Mouse (Mus musculus): ENCODE measurements around the gene Hoxa9. TPM values are rescaled to one million over a fixed set of nuclear protein-coding genes. Genes with fewer than 3 reads are reported as not detected.
A peak's percentile ranks its signal among the peaks of the same experiment; 100 is the strongest.

The Hoxa9 gene
- 17.7 TPM for polyA plus RNA-seq (2012; fragmentation: generic; extraction: Trizol)

- H3ac ChIP-seq (ENCODE audit: control insufficient read depth, insufficient read length): peak within 1 kb of the TSS; percentile 55
- peaks cover 86% of the 10 kb centered on the region for H3K79me2 ChIP-seq (ENCODE audit: control insufficient read depth, insufficient read depth)
- no peak for TF ChIP-seq TCF3 (IDR thresholded peaks at IDR 0.05; ENCODE audit: insufficient read length, low read depth)
- no peak for TF ChIP-seq USF1 (IDR thresholded peaks at IDR 0.05; ENCODE audit: low read depth)
- H3K27me3 ChIP-seq (ENCODE audit: control insufficient read depth, insufficient read depth, insufficient read length): no peaks in the 10 kb centered on the region
- H3K4me3 ChIP-seq: peak within 1 kb of the TSS; percentile 89
- peak within 1 kb of the TSS; percentile 99 for H3K4me2 ChIP-seq (ENCODE audit: low read depth)
- H3K36me3 ChIP-seq (ENCODE audit: control insufficient read depth, insufficient read depth): no peaks in the 10 kb centered on the region
Observed at GRCm38 (mm10) chr6:52230516-52231165, at the start of gene Hoxa9. Gene Hoxa9, minus strand, starts transcription at chr6:52231089.

GRCm38 (mm10) chr6:52276920-52277319, 46.0 kb upstream of the Hoxa9 start:
- TF ChIP-seq MYOD1 (IDR thresholded peaks at IDR 0.05; ENCODE audit: control insufficient read depth in 1 of 3, insufficient read length in 2 of 3, low read depth in 2 of 3) (no peak), MYOG (IDR thresholded peaks at IDR 0.05; ENCODE audit: control insufficient read depth in 1 of 3, insufficient read depth in 1 of 3, insufficient read length in 2 of 3, low read depth in 2 of 3) (no peak), TCF3 (IDR thresholded peaks at IDR 0.05; ENCODE audit: insufficient read length, low read depth) (no peak), POLR2A (IDR thresholded peaks at IDR 0.05; ENCODE audit: insufficient read length, low read depth) (no peak), POLR2AphosphoS2 (IDR thresholded peaks at IDR 0.05; ENCODE audit: insufficient read length, low read depth) (no peak), SRF (IDR thresholded peaks at IDR 0.05; ENCODE audit: control insufficient read depth, insufficient read length, low read depth) (no peak), MAX (IDR thresholded peaks at IDR 0.05; ENCODE audit: low read depth) (no peak), USF1 (IDR thresholded peaks at IDR 0.05; ENCODE audit: low read depth) (no peak), E2F4 (IDR thresholded peaks at IDR 0.05; ENCODE audit: insufficient read depth) (no peak), TCF12 (IDR thresholded peaks at IDR 0.05; ENCODE audit: insufficient read depth, poor library complexity, severe bottlenecking) (no peak)
- H3K4me3 ChIP-seq: no peak overlapping the region
- H3ac ChIP-seq (ENCODE audit: control insufficient read depth, insufficient read length): no peak overlapping the region
- no peaks in the 10 kb centered on the region for H3K36me3 ChIP-seq (ENCODE audit: control insufficient read depth, insufficient read depth)
- H3K27me3 ChIP-seq (ENCODE audit: control insufficient read depth, insufficient read depth, insufficient read length): no peaks in the 10 kb centered on the region
- H3K79me2 ChIP-seq (ENCODE audit: control insufficient read depth, insufficient read depth): no peaks in the 10 kb centered on the region
- no peak overlapping the region for H3K4me2 ChIP-seq (ENCODE audit: low read depth)

- Histone ChIP-seq H3K4me2 (ENCODE audit: low read depth) (no peak overlapping the region), H3K27me3 (ENCODE audit: control insufficient read depth, insufficient read depth, insufficient read length) (no peaks in the 10 kb centered on the region)
Observed at GRCm38 (mm10) chr6:52276382-52276781, 45.5 kb upstream of the Hoxa9 start.

GRCm38 (mm10) chr6:52275563-52276280, 44.8 kb upstream of the Hoxa9 start:
- Histone ChIP-seq H3K27me3 (ENCODE audit: control insufficient read depth, insufficient read depth, insufficient read length) (no peaks in the 10 kb centered on the region), H3K4me2 (ENCODE audit: low read depth) (no peak overlapping the region), H3K4me3 (no peak overlapping the region), H3K79me2 (ENCODE audit: control insufficient read depth, insufficient read depth) (no peaks in the 10 kb centered on the region), H3ac (ENCODE audit: control insufficient read depth, insufficient read length) (no peak overlapping the region), H3K36me3 (ENCODE audit: control insufficient read depth, insufficient read depth) (no peaks in the 10 kb centered on the region)
- no peak for TF ChIP-seq SRF (IDR thresholded peaks at IDR 0.05; ENCODE audit: control insufficient read depth, insufficient read length, low read depth)
- TF ChIP-seq POLR2A (IDR thresholded peaks at IDR 0.05; ENCODE audit: insufficient read length, low read depth): no peak
- TF ChIP-seq TCF12 (IDR thresholded peaks at IDR 0.05; ENCODE audit: insufficient read depth, poor library complexity, severe bottlenecking): no peak
- no peak for TF ChIP-seq E2F4 (IDR thresholded peaks at IDR 0.05; ENCODE audit: insufficient read depth)
- TF ChIP-seq TCF3 (IDR thresholded peaks at IDR 0.05; ENCODE audit: insufficient read length, low read depth): no peak
- TF ChIP-seq CEBPB (IDR thresholded peaks at IDR 0.05; ENCODE audit: insufficient read depth, poor library complexity, severe bottlenecking): no peak
- TF ChIP-seq REST (IDR thresholded peaks at IDR 0.05; ENCODE audit: insufficient read depth, insufficient read length): no peak
- no peak for TF ChIP-seq USF1 (IDR thresholded peaks at IDR 0.05; ENCODE audit: low read depth)
- no peak for TF ChIP-seq MYOD1 (IDR thresholded peaks at IDR 0.05; ENCODE audit: control insufficient read depth in 1 of 3, insufficient read length in 2 of 3, low read depth in 2 of 3)
- TF ChIP-seq POLR2AphosphoS2 (IDR thresholded peaks at IDR 0.05; ENCODE audit: insufficient read length, low read depth): no peak
- TF ChIP-seq MYOG (IDR thresholded peaks at IDR 0.05; ENCODE audit: control insufficient read depth in 1 of 3, insufficient read depth in 1 of 3, insufficient read length in 2 of 3, low read depth in 2 of 3): no peak
- no peak for TF ChIP-seq MAX (IDR thresholded peaks at IDR 0.05; ENCODE audit: low read depth)

More at GRCm38 (mm10) chr6:52276382-52276781, 45.5 kb upstream of the Hoxa9 start:
- Histone ChIP-seq H3ac (ENCODE audit: control insufficient read depth, insufficient read length) (no peak overlapping the region), H3K79me2 (ENCODE audit: control insufficient read depth, insufficient read depth) (no peaks in the 10 kb centered on the region), H3K4me3 (no peak overlapping the region), H3K36me3 (ENCODE audit: control insufficient read depth, insufficient read depth) (no peaks in the 10 kb centered on the region)
- TF ChIP-seq USF1 (IDR thresholded peaks at IDR 0.05; ENCODE audit: low read depth): no peak
- TF ChIP-seq MAX (IDR thresholded peaks at IDR 0.05; ENCODE audit: low read depth): no peak
- TF ChIP-seq E2F4 (IDR thresholded peaks at IDR 0.05; ENCODE audit: insufficient read depth): no peak
- TF ChIP-seq SRF (IDR thresholded peaks at IDR 0.05; ENCODE audit: control insufficient read depth, insufficient read length, low read depth): no peak
- TF ChIP-seq POLR2AphosphoS2 (IDR thresholded peaks at IDR 0.05; ENCODE audit: insufficient read length, low read depth): no peak
- TF ChIP-seq REST (IDR thresholded peaks at IDR 0.05; ENCODE audit: insufficient read depth, insufficient read length): no peak
- no peak for TF ChIP-seq TCF12 (IDR thresholded peaks at IDR 0.05; ENCODE audit: insufficient read depth, poor library complexity, severe bottlenecking)
- TF ChIP-seq MYOG (IDR thresholded peaks at IDR 0.05; ENCODE audit: control insufficient read depth in 1 of 3, insufficient read depth in 1 of 3, insufficient read length in 2 of 3, low read depth in 2 of 3): no peak
- TF ChIP-seq POLR2A (IDR thresholded peaks at IDR 0.05; ENCODE audit: insufficient read length, low read depth): no peak
- no peak for TF ChIP-seq CEBPB (IDR thresholded peaks at IDR 0.05; ENCODE audit: insufficient read depth, poor library complexity, severe bottlenecking)
- no peak for TF ChIP-seq TCF3 (IDR thresholded peaks at IDR 0.05; ENCODE audit: insufficient read length, low read depth)
- TF ChIP-seq MYOD1 (IDR thresholded peaks at IDR 0.05; ENCODE audit: control insufficient read depth in 1 of 3, insufficient read length in 2 of 3, low read depth in 2 of 3): no peak
